Mouse (Mus musculus) small intestine, adult 2 months (tissue): ENCODE results near the gene Dpt.

Experiments used
- CTCF ChIP-seq: fragments of 200-500 bp; IDR thresholded peaks from 2 replicates; pipeline ENCODE4 v1.5.1; 2012; ENCODE audit warnings: low read depth, mild to moderate bottlenecking, control low read depth, inconsistent platforms, low read length, moderate library complexity, mixed read lengths; ENCODE audit not compliant: insufficient replicate concordance, insufficient read length; ENCODE audit errors: extremely low read depth
- POLR2A ChIP-seq: fragments of 200-500 bp; IDR thresholded peaks from 2 replicates; pipeline ENCODE4 v1.6.1; 2012; ENCODE audit warnings: low read depth, mild to moderate bottlenecking, control low read depth, inconsistent platforms, low read length, moderate library complexity

DNA sequence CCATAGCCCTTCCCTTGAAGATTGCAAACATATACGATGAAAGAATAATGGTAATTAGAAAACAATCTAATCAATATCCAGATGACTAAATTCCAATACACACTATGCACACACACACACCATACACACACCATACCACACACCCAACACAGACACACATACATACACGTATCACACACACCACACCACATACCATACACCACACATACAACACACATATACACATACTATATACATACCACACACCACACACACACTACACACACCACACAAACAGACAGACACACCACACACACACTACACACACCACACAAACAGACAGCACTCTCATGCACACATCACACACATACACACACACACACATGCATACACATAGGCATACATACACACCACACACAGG lies 64.3 kb downstream of the Dpt start:
- TF ChIP-seq CTCF (no peak), POLR2A (no peak)
